Mouse (Mus musculus) layer of hippocampus, adult 11-12 months (tissue): ENCODE data around the gene Acap1.
"Not testable (repeated sequence)": the region's sequence is repeated elsewhere in the genome, so short reads cannot be mapped to it uniquely, and the experiment has no call there.

Experiments
- DNase-seq: peaks from one replicate; pipeline ENCODE4 v3.0.0; 2022; ENCODE audit warnings: low spot score

Gene Acap1

GRCm38 (mm10) chr11:69895291-69895690 lies at the start of gene Acap1:
Gene Acap1, minus strand, starts transcription at chr11:69895539.
- DNase-seq, result no peak

- DNase-seq, result no peak
Observed at GRCm38 (mm10) chr11:69940962-69941361, 45.6 kb upstream of the Acap1 start.

- DNase-seq, result no peak
Observed at GRCm38 (mm10) chr11:69939731-69940130, 44.4 kb upstream of the Acap1 start.

GRCm38 (mm10) chr11:69939181-69939580 lies 43.8 kb upstream of the Acap1 start:
- no peak for DNase-seq

- no peak for DNase-seq
Observed at GRCm38 (mm10) chr11:69938401-69938979, 43.2 kb upstream of the Acap1 start.

- no peak for DNase-seq
Observed at GRCm38 (mm10) chr11:69937834-69938233, 42.5 kb upstream of the Acap1 start.

- DNase-seq, result no peak
Observed at GRCm38 (mm10) chr11:69937385-69937784, 42.0 kb upstream of the Acap1 start.

- DNase-seq, result no peak
Observed at GRCm38 (mm10) chr11:69936714-69937347, 41.5 kb upstream of the Acap1 start.

- no peak for DNase-seq
Observed at GRCm38 (mm10) chr11:69936156-69936555, 40.8 kb upstream of the Acap1 start.

- peak; percentile 82 for DNase-seq
Observed at GRCm38 (mm10) chr11:69935137-69935879, 40.0 kb upstream of the Acap1 start, which contains the start of gene Ybx2. Gene Ybx2, plus strand, starts transcription at chr11:69935796.

- no peak for DNase-seq
Observed at GRCm38 (mm10) chr11:69934681-69935080, 39.3 kb upstream of the Acap1 start.

- peak; percentile 91 for DNase-seq
Observed at GRCm38 (mm10) chr11:69934169-69934568, 38.8 kb upstream of the Acap1 start.

GRCm38 (mm10) chr11:69933066-69933465 lies 37.7 kb upstream of the Acap1 start:
- no peak for DNase-seq

- no peak for DNase-seq
Observed at GRCm38 (mm10) chr11:69932254-69932653, 36.9 kb upstream of the Acap1 start.

- no peak for DNase-seq
Observed at GRCm38 (mm10) chr11:69931769-69932168, 36.4 kb upstream of the Acap1 start.

GRCm38 (mm10) chr11:69930967-69931537 lies 35.7 kb upstream of the Acap1 start:
- no peak for DNase-seq

- not testable (repeated sequence) for DNase-seq
Observed at GRCm38 (mm10) chr11:69930176-69930575, 34.8 kb upstream of the Acap1 start.

GRCm38 (mm10) chr11:69929712-69930111 lies 34.4 kb upstream of the Acap1 start:
- DNase-seq, result no peak

GRCm38 (mm10) chr11:69927501-69927900 lies 32.2 kb upstream of the Acap1 start:
- no peak for DNase-seq

- no peak for DNase-seq
Observed at GRCm38 (mm10) chr11:69922796-69923195, 27.5 kb upstream of the Acap1 start.

- no peak for DNase-seq
Observed at GRCm38 (mm10) chr11:69922012-69922756, 26.8 kb upstream of the Acap1 start.
